Mouse (Mus musculus) hindbrain, embryonic 10.5 days (tissue): ENCODE measurements around the gene Tnfrsf23. TPM values are rescaled to one million over a fixed set of nuclear protein-coding genes. Genes with fewer than 3 reads are reported as not detected.

ENCODE experiments used
- DNase-seq: peaks from one replicate; pipeline ENCODE4 v3.0.0-alpha.2; 2017; ENCODE audit warnings: low spot score
- H3K27ac ChIP-seq: fragments of 300-500 bp; sonication (generic); 2 replicates; pipeline ENCODE4 v1.5.1; 2016; ENCODE audit warnings: mild to moderate bottlenecking, moderate library complexity
- H3K27me3 ChIP-seq: fragments of 300-500 bp; sonication (generic); 2 replicates; pipeline ENCODE4 v1.6.1; 2016; ENCODE audit warnings: mild to moderate bottlenecking; ENCODE audit not compliant: poor library complexity, insufficient read depth, severe bottlenecking
- H3K36me3 ChIP-seq: fragments of 300-500 bp; sonication (generic); 2 replicates; pipeline ENCODE4 v1.6.1; 2016; ENCODE audit warnings: mild to moderate bottlenecking, moderate library complexity
- H3K4me1 ChIP-seq: fragments of 300-500 bp; sonication (generic); replicated peaks from 2 replicates; pipeline ENCODE4 v1.6.1; 2016; ENCODE audit warnings: mild to moderate bottlenecking
- H3K4me3 ChIP-seq: fragments of 300-500 bp; sonication (generic); 2 replicates; pipeline ENCODE4 v1.5.1; 2016; ENCODE audit warnings: mild to moderate bottlenecking, moderate library complexity
- H3K9me3 ChIP-seq: fragments of 300-500 bp; sonication (generic); 2 replicates; pipeline ENCODE4 v1.6.1; 2016; ENCODE audit warnings: mild to moderate bottlenecking, moderate library complexity
- WGBS: fragments of 180-500 bp; shearing (Covaris S2); methylation state at CpG from one replicate; pipeline ENCODE4 v1.1.7; 2016; 5-methylcytosine and 5-hydroxymethylcytosine counted together
- polyA plus RNA-seq: library from polyadenylated mRNA; unstranded; fragments of >200 nt; fragmentation: Nextera tagmentation; extraction: Ambion mirVana; gene quantifications from 2 replicates; pipeline ENCODE4 v1.2.1, GENCODE M21; 2016

Tnfrsf23 gene
- polyA plus RNA-seq = 0.30 and 0.50 TPM in 2 replicates

- H3K27ac ChIP-seq = no peak within 1 kb of the TSS
- peak; percentile 69 for DNase-seq
- WGBS = 4% methylated on average over 35 of the region's 35 CpGs
Measured at GRCm38 (mm10) chr7:143685359-143686067, at the start of gene Tnfrsf23. TSS of gene Tnfrsf23 (minus strand) at chr7:143685872.

DNA sequence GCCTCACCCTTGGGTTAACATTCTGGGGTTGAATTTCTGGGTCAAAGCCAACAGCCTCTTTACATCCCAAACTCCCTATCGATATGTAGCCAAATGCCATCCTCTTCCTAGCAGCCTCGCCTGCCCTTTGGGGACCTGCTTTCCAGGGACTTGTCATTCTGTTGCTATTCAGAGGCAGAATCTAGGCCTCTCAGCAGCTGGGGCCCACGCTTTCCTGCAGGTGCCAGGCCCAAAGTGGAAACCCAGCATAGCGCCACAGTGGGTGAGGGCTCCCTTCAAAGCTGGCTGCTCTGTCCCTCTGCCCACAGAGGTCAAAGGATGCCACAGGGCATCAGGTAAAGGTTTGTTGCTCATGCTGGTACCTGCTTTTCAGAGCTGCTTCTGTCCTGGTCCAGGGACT lies 48.1 kb upstream of the Tnfrsf23 start:
- Histone ChIP-seq H3K4me3 (no peak overlapping the region), H3K27ac (0 out of 2 replicates have a peak overlapping the region, but pooled peaks have one; percentile 13), H3K4me1 (peaks cover 21% of the 10 kb centered on the region), H3K36me3 (peaks cover 9% of the 10 kb centered on the region; the same call in 1 of the 2 replicates), H3K27me3 (peaks cover 3% of the 10 kb centered on the region; the same call in 1 of the 2 replicates), H3K9me3 (no peaks in the 10 kb centered on the region)
- WGBS = 89% methylated on average over 4 of the region's 4 CpGs
- no peak for DNase-seq

More at GRCm38 (mm10) chr7:143685359-143686067, at the start of gene Tnfrsf23:
- Histone ChIP-seq H3K27me3 (peaks cover 20% of the 10 kb centered on the region), H3K4me3 (peak within 1 kb of the TSS; percentile 55), H3K9me3 (no peaks in the 10 kb centered on the region), H3K4me1 (peaks cover 8% of the 10 kb centered on the region; the same call in 1 of the 2 replicates), H3K36me3 (peaks cover 20% of the 10 kb centered on the region)

- Histone ChIP-seq H3K36me3 (peaks cover 9% of the 10 kb centered on the region; the same call in 1 of the 2 replicates), H3K4me3 (no peak overlapping the region), H3K27ac (no peak overlapping the region), H3K4me1 (peaks cover 14% of the 10 kb centered on the region), H3K27me3 (no peaks in the 10 kb centered on the region), H3K9me3 (no peaks in the 10 kb centered on the region)
- no peak for DNase-seq
- 86% methylated on average over 10 of the region's 10 CpGs for WGBS
Measured at GRCm38 (mm10) chr7:143729886-143730285, 44.2 kb upstream of the Tnfrsf23 start.

DNA sequence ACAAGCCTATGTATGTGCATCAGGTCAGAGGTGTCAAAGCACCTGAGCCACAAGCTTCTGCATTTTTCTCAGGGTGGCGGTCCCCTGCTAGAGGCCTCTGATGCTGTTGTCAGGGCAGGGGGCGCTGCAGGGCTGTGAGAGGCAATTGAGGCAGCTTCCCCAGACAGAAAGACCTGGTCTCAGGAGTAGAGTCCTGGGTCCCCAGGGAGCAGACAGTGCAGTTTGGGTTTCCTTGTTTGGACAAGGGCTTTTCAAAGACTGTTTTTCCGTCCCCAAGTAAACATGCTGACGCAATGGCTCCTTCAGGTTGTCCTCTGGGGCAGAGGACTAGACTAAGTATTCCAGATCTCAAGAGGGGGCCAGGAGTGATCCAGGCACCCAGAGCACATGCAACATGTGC lies 40.7 kb upstream of the Tnfrsf23 start:
- H3K9me3 ChIP-seq = no peaks in the 10 kb centered on the region
- H3K36me3 ChIP-seq = no peaks in the 10 kb centered on the region
- no peak overlapping the region for H3K27ac ChIP-seq
- DNase-seq = no peak
- H3K4me1 ChIP-seq = peaks cover 16% of the 10 kb centered on the region
- no peaks in the 10 kb centered on the region for H3K27me3 ChIP-seq
- 81% methylated on average over 4 of the region's 4 CpGs for WGBS
- no peak overlapping the region for H3K4me3 ChIP-seq

DNA sequence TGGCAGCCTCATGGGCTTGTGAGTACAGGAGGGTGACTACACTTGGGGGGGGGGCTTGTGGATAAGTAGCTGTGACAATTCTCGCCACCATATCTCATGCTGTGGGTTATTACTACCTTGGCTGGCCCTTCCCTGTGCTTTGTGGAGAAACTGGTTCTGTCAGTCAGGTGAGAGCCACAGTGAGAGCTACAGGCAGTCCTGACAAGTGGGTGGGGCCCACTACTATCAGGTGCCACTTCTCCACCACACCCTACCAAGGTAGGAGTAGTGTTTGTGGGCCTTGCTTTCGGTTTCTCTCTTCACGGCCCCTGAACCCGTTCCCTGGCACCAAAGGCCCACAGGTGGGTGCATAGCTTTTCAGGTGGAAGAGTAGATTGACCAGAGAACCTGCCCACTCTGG lies 38.2 kb upstream of the Tnfrsf23 start:
- no peak overlapping the region for H3K4me3 ChIP-seq
- no peak overlapping the region for H3K27ac ChIP-seq
- no peaks in the 10 kb centered on the region for H3K9me3 ChIP-seq
- DNase-seq = no peak
- 86% methylated on average over 4 of the region's 4 CpGs for WGBS
- peaks cover 27% of the 10 kb centered on the region for H3K4me1 ChIP-seq
- H3K36me3 ChIP-seq = no peaks in the 10 kb centered on the region
- no peaks in the 10 kb centered on the region for H3K27me3 ChIP-seq

- Histone ChIP-seq H3K4me3 (no peak overlapping the region), H3K9me3 (no peaks in the 10 kb centered on the region), H3K27ac (no peak overlapping the region), H3K36me3 (no peaks in the 10 kb centered on the region), H3K4me1 (peaks cover 37% of the 10 kb centered on the region), H3K27me3 (no peaks in the 10 kb centered on the region)
- no peak for DNase-seq
- WGBS = 90% methylated on average over 5 of the region's 5 CpGs
Measured at GRCm38 (mm10) chr7:143722646-143723045, 37.0 kb upstream of the Tnfrsf23 start.

- H3K9me3 ChIP-seq = no peaks in the 10 kb centered on the region
- 85% methylated on average over 1 of the region's 1 CpGs for WGBS
- H3K36me3 ChIP-seq = peaks cover 29% of the 10 kb centered on the region
- DNase-seq = no peak
- H3K27me3 ChIP-seq = no peaks in the 10 kb centered on the region
- H3K4me3 ChIP-seq = no peak overlapping the region
- no peak overlapping the region for H3K27ac ChIP-seq
- peaks cover 37% of the 10 kb centered on the region for H3K4me1 ChIP-seq
Measured at GRCm38 (mm10) chr7:143717811-143718210, 32.1 kb upstream of the Tnfrsf23 start.

- 76% methylated on average over 4 of the region's 4 CpGs for WGBS
- H3K4me1 ChIP-seq = peaks cover 23% of the 10 kb centered on the region
- DNase-seq = no peak
Measured at GRCm38 (mm10) chr7:143713421-143713820, 27.7 kb upstream of the Tnfrsf23 start.

DNA sequence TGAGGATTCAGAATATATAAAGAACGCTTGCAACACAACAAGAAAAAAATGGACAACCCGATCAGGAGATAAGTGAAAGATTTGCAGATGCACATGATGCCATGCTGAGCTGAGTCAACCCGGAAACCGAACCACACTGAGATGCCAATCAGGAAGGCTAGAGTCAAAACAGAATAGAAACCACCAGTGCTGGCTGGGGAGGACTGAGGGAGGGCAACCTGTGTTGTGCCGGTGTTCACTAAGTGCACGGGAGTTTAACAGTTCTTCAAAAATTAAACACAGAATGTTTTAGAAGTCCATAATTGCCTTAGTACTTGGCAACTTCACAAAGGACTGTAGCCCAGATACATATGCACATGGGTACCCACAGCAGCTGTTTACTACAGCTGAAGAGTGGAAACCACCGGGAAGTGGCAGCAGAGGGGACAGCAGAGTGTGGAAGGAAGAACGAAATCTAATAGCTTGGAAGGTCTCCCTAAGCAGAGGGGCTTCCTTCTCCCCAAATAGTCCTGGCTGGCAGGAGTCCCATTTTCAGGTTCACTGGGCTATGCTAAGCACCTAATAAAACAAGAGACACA lies 27.2 kb upstream of the Tnfrsf23 start:
- Histone ChIP-seq H3K9me3 (no peaks in the 10 kb centered on the region), H3K27me3 (no peaks in the 10 kb centered on the region), H3K4me1 (peaks cover 19% of the 10 kb centered on the region), H3K4me3 (no peak overlapping the region), H3K27ac (no peak overlapping the region), H3K36me3 (peaks cover 45% of the 10 kb centered on the region)
- WGBS = 89% methylated on average over 8 of the region's 8 CpGs
- DNase-seq = no peak

More at GRCm38 (mm10) chr7:143713421-143713820, 27.7 kb upstream of the Tnfrsf23 start:
- Histone ChIP-seq H3K4me3 (no peak overlapping the region), H3K36me3 (peaks cover 43% of the 10 kb centered on the region), H3K27ac (no peak overlapping the region), H3K27me3 (no peaks in the 10 kb centered on the region), H3K9me3 (no peaks in the 10 kb centered on the region)

DNA sequence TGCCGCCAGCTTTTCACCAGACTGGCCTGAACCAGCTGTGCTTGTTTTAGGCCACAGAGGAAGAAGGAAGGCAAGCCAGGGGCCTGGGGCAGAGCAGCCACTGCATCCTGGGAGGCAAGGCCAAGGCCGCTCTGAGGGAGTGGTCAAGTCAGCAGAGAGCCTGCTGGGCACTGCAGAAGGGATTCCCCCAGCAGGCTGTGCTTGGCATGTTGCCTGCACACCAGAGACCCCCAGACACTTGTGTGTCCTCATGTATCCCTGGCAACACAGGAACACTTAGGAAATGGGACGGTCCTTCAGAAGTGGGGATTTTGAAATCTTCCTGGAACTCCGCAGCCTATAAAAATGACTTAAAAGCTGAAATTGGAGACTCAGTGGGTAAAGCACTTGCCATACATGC lies 26.4 kb upstream of the Tnfrsf23 start:
- H3K27me3 ChIP-seq = no peaks in the 10 kb centered on the region
- H3K4me3 ChIP-seq = no peak overlapping the region
- H3K27ac ChIP-seq = no peak overlapping the region
- no peak for DNase-seq
- H3K9me3 ChIP-seq = no peaks in the 10 kb centered on the region
- H3K36me3 ChIP-seq = peaks cover 45% of the 10 kb centered on the region
- WGBS = 80% methylated on average over 4 of the region's 4 CpGs
- H3K4me1 ChIP-seq = peaks cover 15% of the 10 kb centered on the region

GRCm38 (mm10) chr7:143711381-143711780 lies 25.7 kb upstream of the Tnfrsf23 start:
- Histone ChIP-seq H3K4me1 (peaks cover 15% of the 10 kb centered on the region), H3K4me3 (no peak overlapping the region), H3K9me3 (no peaks in the 10 kb centered on the region), H3K27ac (no peak overlapping the region), H3K36me3 (peaks cover 45% of the 10 kb centered on the region), H3K27me3 (no peaks in the 10 kb centered on the region)
- DNase-seq = no peak
- WGBS = 77% methylated on average over 7 of the region's 7 CpGs

GRCm38 (mm10) chr7:143709395-143709794 lies 23.7 kb upstream of the Tnfrsf23 start:
- H3K36me3 ChIP-seq = peaks cover 30% of the 10 kb centered on the region
- no peak for DNase-seq
- peaks cover 15% of the 10 kb centered on the region for H3K4me1 ChIP-seq
- H3K27me3 ChIP-seq = no peaks in the 10 kb centered on the region
- no peak overlapping the region for H3K27ac ChIP-seq
- 91% methylated on average over 7 of the region's 7 CpGs for WGBS
- H3K9me3 ChIP-seq = no peaks in the 10 kb centered on the region
- H3K4me3 ChIP-seq = no peak overlapping the region

DNA sequence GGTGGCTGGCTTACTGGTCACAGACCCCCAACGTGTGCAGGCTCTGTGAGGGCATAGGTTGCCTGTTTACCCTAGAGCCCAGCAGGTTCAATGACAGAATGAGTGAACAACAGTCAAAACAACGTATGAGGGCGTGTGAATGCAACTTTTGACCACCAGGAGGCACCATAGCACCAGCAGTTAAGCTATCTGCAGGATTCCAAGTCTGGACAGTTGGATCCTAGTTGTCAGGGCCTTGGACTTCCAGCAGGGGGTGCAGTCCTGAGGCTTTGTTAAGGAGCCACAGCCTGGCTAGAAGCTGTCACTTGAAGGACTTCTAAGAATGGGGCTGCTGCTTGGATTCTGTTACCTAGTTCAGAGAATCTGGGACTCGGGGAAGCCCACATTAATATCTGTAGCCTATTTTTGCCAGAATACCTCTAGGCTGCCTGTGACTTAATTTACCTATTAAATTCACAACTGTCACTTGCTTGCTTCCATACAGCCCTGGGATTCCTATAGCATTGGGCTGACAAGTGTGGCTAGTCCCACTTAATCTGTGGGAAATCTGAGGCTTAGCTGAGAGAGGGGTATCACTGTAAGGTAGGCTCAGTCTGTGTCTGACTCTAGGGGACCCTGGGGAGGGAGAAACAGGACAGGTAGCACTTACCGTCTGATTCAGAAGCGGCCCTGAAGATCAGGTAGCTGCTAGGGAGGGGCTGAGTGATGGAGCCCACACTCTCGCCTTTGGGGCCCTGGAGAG lies 21.2 kb upstream of the Tnfrsf23 start:
- Histone ChIP-seq H3K27ac (no peak overlapping the region), H3K27me3 (no peaks in the 10 kb centered on the region), H3K9me3 (no peaks in the 10 kb centered on the region), H3K36me3 (peaks cover 34% of the 10 kb centered on the region), H3K4me3 (no peak overlapping the region), H3K4me1 (peaks cover 8% of the 10 kb centered on the region; the same call in 1 of the 2 replicates)
- 36% methylated on average over 7 of the region's 7 CpGs for WGBS
- peak; percentile 92 for DNase-seq
